Mouse (Mus musculus): Measurements from ENCODE around the gene Rbfox1. TPM values are rescaled to one million over a fixed set of nuclear protein-coding genes. Genes with fewer than 3 reads are reported as not detected.

The Rbfox1 gene
- polyA plus RNA-seq, 1 experiment from 2014 or later: 3.1 TPM

GRCm38 (mm10) chr16:6716214-6716911, 831.2 kb downstream of the Rbfox1 start:
- no peak for ATAC-seq (replicated peaks; ENCODE audit: insufficient number of reproducible peaks, low FRiP score, low TSS enrichment)
- Histone ChIP-seq H3K27ac (ENCODE audit: low read depth, low read length) (no peak overlapping the region), H3K27me3 (ENCODE audit: control insufficient read depth, insufficient read depth, low read length) (no peaks in the 10 kb centered on the region), H3K9me3 (replicated peaks; ENCODE audit: control insufficient read depth, low read length) (no peaks in the 10 kb centered on the region), H3K4me2 (no peak overlapping the region), H3K4me3 (ENCODE audit: low read depth, low read length) (no peak overlapping the region), H3K4me1 (ENCODE audit: control insufficient read depth, insufficient read depth, low read length) (no peaks in the 10 kb centered on the region), H3K36me3 (ENCODE audit: control insufficient read depth, insufficient read depth, low read length) (no peaks in the 10 kb centered on the region), H3K9ac (ENCODE audit: low read depth, low read length) (no peak overlapping the region)
- WGBS (ENCODE audit: insufficient replicate concordance): 79% methylated on average over 9 of the region's 9 CpGs

GRCm38 (mm10) chr16:6719027-6719426, 833.9 kb downstream of the Rbfox1 start:
- Histone ChIP-seq H3K9ac (ENCODE audit: low read depth, low read length) (no peak overlapping the region), H3K4me1 (ENCODE audit: control insufficient read depth, insufficient read depth, low read length) (no peaks in the 10 kb centered on the region), H3K27ac (ENCODE audit: low read depth, low read length) (no peak overlapping the region), H3K27me3 (ENCODE audit: control insufficient read depth, insufficient read depth, low read length) (no peaks in the 10 kb centered on the region), H3K4me3 (ENCODE audit: low read depth, low read length) (no peak overlapping the region), H3K36me3 (ENCODE audit: control insufficient read depth, insufficient read depth, low read length) (no peaks in the 10 kb centered on the region), H3K4me2 (no peak overlapping the region), H3K9me3 (replicated peaks; ENCODE audit: control insufficient read depth, low read length) (no peaks in the 10 kb centered on the region)
- WGBS (ENCODE audit: insufficient replicate concordance): 62% methylated on average over 8 of the region's 8 CpGs
- ATAC-seq (replicated peaks; ENCODE audit: insufficient number of reproducible peaks, low FRiP score, low TSS enrichment): no peak

GRCm38 (mm10) chr16:6732646-6733045, 847.5 kb downstream of the Rbfox1 start:
- no peak overlapping the region for H3K9ac ChIP-seq (ENCODE audit: low read depth, low read length)
- no peak overlapping the region for H3K4me2 ChIP-seq
- WGBS (ENCODE audit: insufficient replicate concordance): 73% methylated on average over 4 of the region's 4 CpGs
- H3K9me3 ChIP-seq (replicated peaks; ENCODE audit: control insufficient read depth, low read length): no peaks in the 10 kb centered on the region
- H3K36me3 ChIP-seq (ENCODE audit: control insufficient read depth, insufficient read depth, low read length): no peaks in the 10 kb centered on the region
- H3K27me3 ChIP-seq (ENCODE audit: control insufficient read depth, insufficient read depth, low read length): no peaks in the 10 kb centered on the region
- H3K4me3 ChIP-seq (ENCODE audit: low read depth, low read length): no peak overlapping the region
- H3K27ac ChIP-seq (ENCODE audit: low read depth, low read length): no peak overlapping the region
- H3K4me1 ChIP-seq (ENCODE audit: control insufficient read depth, insufficient read depth, low read length): no peaks in the 10 kb centered on the region
- ATAC-seq (replicated peaks; ENCODE audit: insufficient number of reproducible peaks, low FRiP score, low TSS enrichment): no peak

GRCm38 (mm10) chr16:6733427-6733826, 848.3 kb downstream of the Rbfox1 start:
- H3K4me1 ChIP-seq (ENCODE audit: control insufficient read depth, insufficient read depth, low read length): no peaks in the 10 kb centered on the region
- H3K27ac ChIP-seq (ENCODE audit: low read depth, low read length): no peak overlapping the region
- no peak overlapping the region for H3K4me3 ChIP-seq (ENCODE audit: low read depth, low read length)
- H3K9ac ChIP-seq (ENCODE audit: low read depth, low read length): no peak overlapping the region
- no peak overlapping the region for H3K4me2 ChIP-seq
- no peaks in the 10 kb centered on the region for H3K9me3 ChIP-seq (replicated peaks; ENCODE audit: control insufficient read depth, low read length)
- WGBS (ENCODE audit: insufficient replicate concordance): 76% methylated on average over 3 of the region's 3 CpGs
- no peaks in the 10 kb centered on the region for H3K27me3 ChIP-seq (ENCODE audit: control insufficient read depth, insufficient read depth, low read length)
- no peaks in the 10 kb centered on the region for H3K36me3 ChIP-seq (ENCODE audit: control insufficient read depth, insufficient read depth, low read length)
- no peak for ATAC-seq (replicated peaks; ENCODE audit: insufficient number of reproducible peaks, low FRiP score, low TSS enrichment)

- no peak for ATAC-seq (replicated peaks; ENCODE audit: insufficient number of reproducible peaks, low FRiP score, low TSS enrichment)
- Histone ChIP-seq H3K4me1 (ENCODE audit: control insufficient read depth, insufficient read depth, low read length) (no peaks in the 10 kb centered on the region), H3K27ac (ENCODE audit: low read depth, low read length) (no peak overlapping the region), H3K36me3 (ENCODE audit: control insufficient read depth, insufficient read depth, low read length) (no peaks in the 10 kb centered on the region), H3K9me3 (replicated peaks; ENCODE audit: control insufficient read depth, low read length) (no peaks in the 10 kb centered on the region), H3K4me2 (no peak overlapping the region), H3K27me3 (ENCODE audit: control insufficient read depth, insufficient read depth, low read length) (no peaks in the 10 kb centered on the region), H3K9ac (ENCODE audit: low read depth, low read length) (no peak overlapping the region), H3K4me3 (ENCODE audit: low read depth, low read length) (no peak overlapping the region)
- WGBS (ENCODE audit: insufficient replicate concordance): 79% methylated on average over 2 of the region's 2 CpGs
Measured at GRCm38 (mm10) chr16:6736566-6736965, 851.4 kb downstream of the Rbfox1 start.

GRCm38 (mm10) chr16:6736998-6737397, 851.8 kb downstream of the Rbfox1 start:
- 72% methylated on average over 3 of the region's 3 CpGs for WGBS (ENCODE audit: insufficient replicate concordance)
- Histone ChIP-seq H3K36me3 (ENCODE audit: control insufficient read depth, insufficient read depth, low read length) (no peaks in the 10 kb centered on the region), H3K9ac (ENCODE audit: low read depth, low read length) (no peak overlapping the region), H3K4me1 (ENCODE audit: control insufficient read depth, insufficient read depth, low read length) (no peaks in the 10 kb centered on the region), H3K27me3 (ENCODE audit: control insufficient read depth, insufficient read depth, low read length) (no peaks in the 10 kb centered on the region), H3K4me3 (ENCODE audit: low read depth, low read length) (no peak overlapping the region), H3K4me2 (no peak overlapping the region), H3K27ac (ENCODE audit: low read depth, low read length) (no peak overlapping the region), H3K9me3 (replicated peaks; ENCODE audit: control insufficient read depth, low read length) (no peaks in the 10 kb centered on the region)
- ATAC-seq (replicated peaks; ENCODE audit: insufficient number of reproducible peaks, low FRiP score, low TSS enrichment): no peak

- H3K27ac ChIP-seq (ENCODE audit: low read depth, low read length): no peak overlapping the region
- H3K9me3 ChIP-seq (replicated peaks; ENCODE audit: control insufficient read depth, low read length): no peaks in the 10 kb centered on the region
- no peak overlapping the region for H3K9ac ChIP-seq (ENCODE audit: low read depth, low read length)
- H3K4me2 ChIP-seq: no peak overlapping the region
- no peak for ATAC-seq (replicated peaks; ENCODE audit: insufficient number of reproducible peaks, low FRiP score, low TSS enrichment)
- H3K4me3 ChIP-seq (ENCODE audit: low read depth, low read length): no peak overlapping the region
- 83% methylated on average over 2 of the region's 2 CpGs for WGBS (ENCODE audit: insufficient replicate concordance)
- no peaks in the 10 kb centered on the region for H3K36me3 ChIP-seq (ENCODE audit: control insufficient read depth, insufficient read depth, low read length)
- no peaks in the 10 kb centered on the region for H3K27me3 ChIP-seq (ENCODE audit: control insufficient read depth, insufficient read depth, low read length)
- no peaks in the 10 kb centered on the region for H3K4me1 ChIP-seq (ENCODE audit: control insufficient read depth, insufficient read depth, low read length)
Measured at GRCm38 (mm10) chr16:6746116-6746515, 861.0 kb downstream of the Rbfox1 start.

GRCm38 (mm10) chr16:6750491-6750890, 865.3 kb downstream of the Rbfox1 start:
- H3K4me3 ChIP-seq (ENCODE audit: low read depth, low read length): no peak overlapping the region
- no peaks in the 10 kb centered on the region for H3K27me3 ChIP-seq (ENCODE audit: control insufficient read depth, insufficient read depth, low read length)
- H3K27ac ChIP-seq (ENCODE audit: low read depth, low read length): no peak overlapping the region
- WGBS (ENCODE audit: insufficient replicate concordance): 39% methylated on average over 2 of the region's 2 CpGs
- no peaks in the 10 kb centered on the region for H3K9me3 ChIP-seq (replicated peaks; ENCODE audit: control insufficient read depth, low read length)
- no peaks in the 10 kb centered on the region for H3K36me3 ChIP-seq (ENCODE audit: control insufficient read depth, insufficient read depth, low read length)
- no peak overlapping the region for H3K4me2 ChIP-seq
- no peak overlapping the region for H3K9ac ChIP-seq (ENCODE audit: low read depth, low read length)
- ATAC-seq (replicated peaks; ENCODE audit: insufficient number of reproducible peaks, low FRiP score, low TSS enrichment): no peak
- H3K4me1 ChIP-seq (ENCODE audit: control insufficient read depth, insufficient read depth, low read length): no peaks in the 10 kb centered on the region

- WGBS (ENCODE audit: insufficient replicate concordance): 54% methylated on average over 3 of the region's 3 CpGs
Measured at GRCm38 (mm10) chr16:6754847-6755246, 869.7 kb downstream of the Rbfox1 start.

More at GRCm38 (mm10) chr16:6754847-6755246, 869.7 kb downstream of the Rbfox1 start:
- Histone ChIP-seq H3K4me3 (ENCODE audit: low read depth, low read length) (no peak overlapping the region), H3K9me3 (replicated peaks; ENCODE audit: control insufficient read depth, low read length) (no peaks in the 10 kb centered on the region), H3K36me3 (ENCODE audit: control insufficient read depth, insufficient read depth, low read length) (no peaks in the 10 kb centered on the region), H3K9ac (ENCODE audit: low read depth, low read length) (no peak overlapping the region), H3K4me1 (ENCODE audit: control insufficient read depth, insufficient read depth, low read length) (no peaks in the 10 kb centered on the region; the same call in 1 of the 2 replicates), H3K27ac (ENCODE audit: low read depth, low read length) (no peak overlapping the region), H3K4me2 (no peak overlapping the region), H3K27me3 (ENCODE audit: control insufficient read depth, insufficient read depth, low read length) (no peaks in the 10 kb centered on the region)
- ATAC-seq (replicated peaks; ENCODE audit: insufficient number of reproducible peaks, low FRiP score, low TSS enrichment): no peak
